Mouse (Mus musculus): ENCODE data around the gene Prr5l.

GRCm38 (mm10) chr2:101730972-101731371, 151.9 kb downstream of the Prr5l start:
- TF ChIP-seq CTCF (IDR thresholded peaks at IDR 0.05): no peak
- no peak for TF ChIP-seq EP300 (IDR thresholded peaks at IDR 0.05)
